Mouse (Mus musculus) heart, adult 8-10 months (tissue): ENCODE measurements around the gene 1700066M21Rik. TPM values are rescaled to one million over a fixed set of nuclear protein-coding genes. Genes with fewer than 3 reads are reported as not detected.

Experiments used
- DNase-seq: peaks from one replicate; pipeline ENCODE4 v3.0.0; 2022; ENCODE audit warnings: low spot score
- total RNA-seq, 4 experiments: library from RNA; stranded (reverse); gene quantifications; 2 replicates each; pipeline ENCODE4 v1.2.4; 2022

Gene 1700066M21Rik
- total RNA-seq: 1 to 10 TPM; 2.3 to 3.3 (median 2.9) TPM

GRCm38 (mm10) chr1:57377376-57378341 lies at the start of gene 1700066M21Rik:
1700066M21Rik (plus strand) TSS chr1:57377620.
- DNase-seq: peak; percentile 91

- DNase-seq: no peak
These were observed 47.9 kb upstream of the 1700066M21Rik start for GRCm38 (mm10) chr1:57329285-57330093.

GRCm38 (mm10) chr1:57330228-57330627 lies 47.2 kb upstream of the 1700066M21Rik start:
- DNase-seq: no peak

GRCm38 (mm10) chr1:57332040-57332439 lies 45.4 kb upstream of the 1700066M21Rik start:
- DNase-seq: no peak

GRCm38 (mm10) chr1:57333550-57334213 lies 43.7 kb upstream of the 1700066M21Rik start:
- peak; percentile 9 for DNase-seq

GRCm38 (mm10) chr1:57335200-57335599 lies 42.2 kb upstream of the 1700066M21Rik start:
- no peak for DNase-seq

- no peak for DNase-seq
These were observed 38.1 kb upstream of the 1700066M21Rik start for GRCm38 (mm10) chr1:57339156-57339796.

- DNase-seq: no peak
These were observed 36.2 kb upstream of the 1700066M21Rik start for GRCm38 (mm10) chr1:57341197-57341596.

GRCm38 (mm10) chr1:57347487-57347886 lies 29.9 kb upstream of the 1700066M21Rik start:
- DNase-seq: no peak

- no peak for DNase-seq
These were observed 25.5 kb upstream of the 1700066M21Rik start for GRCm38 (mm10) chr1:57351941-57352340.

GRCm38 (mm10) chr1:57358546-57358945 lies 18.9 kb upstream of the 1700066M21Rik start:
- no peak for DNase-seq

- no peak for DNase-seq
These were observed 10.0 kb upstream of the 1700066M21Rik start for GRCm38 (mm10) chr1:57367446-57367845.

GRCm38 (mm10) chr1:57369111-57369510 lies 8.3 kb upstream of the 1700066M21Rik start:
- DNase-seq: no peak

- no peak for DNase-seq
These were observed 7.0 kb upstream of the 1700066M21Rik start for GRCm38 (mm10) chr1:57370451-57370850.

- DNase-seq: no peak
These were observed 2.1 kb upstream of the 1700066M21Rik start for GRCm38 (mm10) chr1:57375276-57375675.

- DNase-seq: no peak
These were observed 614 bp upstream of the 1700066M21Rik start for GRCm38 (mm10) chr1:57376806-57377205.

GRCm38 (mm10) chr1:57386519-57386918 lies 9.1 kb downstream of the 1700066M21Rik start:
- DNase-seq: no peak

GRCm38 (mm10) chr1:57387876-57388275 lies 10.5 kb downstream of the 1700066M21Rik start:
- no peak for DNase-seq

GRCm38 (mm10) chr1:57388402-57389155 lies 11.2 kb downstream of the 1700066M21Rik start:
- no peak for DNase-seq

GRCm38 (mm10) chr1:57390993-57391790 lies 13.8 kb downstream of the 1700066M21Rik start:
- no peak for DNase-seq
